Mouse (Mus musculus): Measurements from ENCODE around the gene Glmn. TPM values are rescaled to one million over a fixed set of nuclear protein-coding genes. Genes with fewer than 3 reads are reported as not detected.

Glmn gene
- total and polyA plus RNA-seq, 3 experiments: 11.6 to 29.1 (median 28.2) TPM

GRCm38 (mm10) chr5:107569148-107569547 lies 28.5 kb downstream of the Glmn start:
- Histone ChIP-seq H3K36me3 (replicated peaks in 1 of 2; ENCODE audit: control insufficient read depth in 1 of 2, insufficient read depth in 1 of 2, low read length in 1 of 2) (peaks cover 42 to 69% of the 10 kb centered on the region in 2 experiments), H3K4me3 (replicated peaks in 1 of 3; ENCODE audit: low read depth in 2 of 3, low read length in 2 of 3, poor library complexity in 1 of 3) (no peak overlapping the region), H3K27me3 (replicated peaks) (no peaks in the 10 kb centered on the region), H3K4me2 (ENCODE audit: insufficient read depth, low read depth, poor library complexity, severe bottlenecking) (no peak overlapping the region), H3K9ac (ENCODE audit: insufficient read depth, low read depth) (no peak overlapping the region), H3K4me1 (ENCODE audit: control insufficient read depth in 1 of 2, insufficient read depth in 2 of 2) (peaks cover 0 to 4% of the 10 kb centered on the region in 2 experiments; a peak in 1 of 4 replicates), H3K27ac (ENCODE audit: insufficient read depth, low read depth) (no peak overlapping the region), H3K9me3 (replicated peaks; ENCODE audit: low read length) (peaks cover 14% of the 10 kb centered on the region), H3K79me2 (replicated peaks; ENCODE audit: control insufficient read depth, extremely low read depth, insufficient read depth, poor library complexity, severe bottlenecking) (no peaks in the 10 kb centered on the region)
- TF ChIP-seq ELF1 (IDR thresholded peaks at IDR 0.05; ENCODE audit: low read depth, low read length): no peak
- TF ChIP-seq SIN3A (IDR thresholded peaks at IDR 0.05; ENCODE audit: low read length): no peak
- no peak for TF ChIP-seq E2F4 (IDR thresholded peaks at IDR 0.05; ENCODE audit: insufficient replicate concordance, low read depth, low read length)
- no peak for TF ChIP-seq ZNF384 (IDR thresholded peaks at IDR 0.05; ENCODE audit: low read depth, low read length)
- no peak for TF ChIP-seq JUN (IDR thresholded peaks at IDR 0.05; ENCODE audit: insufficient read depth, low read depth, low read length)
- TF ChIP-seq RCOR1 (conservative IDR thresholded peaks at IDR 0.05; ENCODE audit: low read depth, low read length): no peak
- no peak for TF ChIP-seq UBTF (IDR thresholded peaks at IDR 0.05; ENCODE audit: low read depth, low read length)
- TF ChIP-seq MAFK (IDR thresholded peaks at IDR 0.05; ENCODE audit: insufficient replicate concordance, low read length): no peak
- no peak for TF ChIP-seq BHLHE40 (IDR thresholded peaks at IDR 0.05; ENCODE audit: low read depth, low read length)
- no peak for TF ChIP-seq JUND (conservative IDR thresholded peaks at IDR 0.05; ENCODE audit: low read depth, low read length)
- TF ChIP-seq HCFC1 (IDR thresholded peaks at IDR 0.05; ENCODE audit: low read depth, low read length): no peak
- no peak for TF ChIP-seq IRF4 (IDR thresholded peaks at IDR 0.05; ENCODE audit: low read depth, low read length)
- dilution Hi-C loops (cut with MboI; ENCODE audit: extremely low pct_ligation_motif_present, extremely low pct_unique_long_range_greater_than_20kb, low sequenced_read_pairs) (no loop called here), in situ Hi-C loops (cut with MboI; ENCODE audit: low pct_ligation_motif_present, low pct_unique_long_range_greater_than_20kb, low sequenced_read_pairs) (no loop called here)
- DNase-seq (ENCODE audit: extremely low read depth): no peak

DNA sequence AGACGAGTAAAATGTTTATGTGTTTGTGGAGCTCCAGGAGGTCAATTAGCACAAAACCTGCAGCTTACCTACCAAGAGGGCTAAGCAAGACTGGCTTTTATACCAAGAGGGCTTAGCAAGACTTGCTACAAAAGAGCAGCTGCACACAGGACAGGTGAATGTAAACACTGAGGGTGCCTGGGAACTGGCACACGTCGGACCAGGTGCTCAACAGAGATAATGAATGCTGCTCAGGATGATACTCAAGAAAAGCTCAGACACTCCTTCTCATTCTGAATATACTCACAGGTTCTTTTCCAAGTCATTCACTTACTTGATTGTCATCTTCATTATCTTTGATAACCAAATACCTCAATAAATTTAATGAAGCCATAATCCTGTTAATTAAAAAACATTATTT lies 40.7 kb downstream of the Glmn start:
- dilution Hi-C loops (cut with MboI; ENCODE audit: extremely low pct_ligation_motif_present, extremely low pct_unique_long_range_greater_than_20kb, low sequenced_read_pairs): no loop called here
- peaks cover 34 to 78% of the 10 kb centered on the region in 2 experiments for H3K36me3 ChIP-seq (replicated peaks in 1 of 2; ENCODE audit: control insufficient read depth in 1 of 2, insufficient read depth in 1 of 2, low read length in 1 of 2)
- no peak overlapping the region for H3K27ac ChIP-seq (ENCODE audit: insufficient read depth, low read depth)
- H3K4me1 ChIP-seq (ENCODE audit: control insufficient read depth in 1 of 2, insufficient read depth in 2 of 2): peaks cover 0 to 11% of the 10 kb centered on the region in 2 experiments; a peak in 2 of 4 replicates
- H3K4me2 ChIP-seq (ENCODE audit: insufficient read depth, low read depth, poor library complexity, severe bottlenecking): no peak overlapping the region
- no peak for DNase-seq (ENCODE audit: extremely low read depth)
- H3K9me3 ChIP-seq (replicated peaks; ENCODE audit: low read length): no peaks in the 10 kb centered on the region
- TF ChIP-seq RAD21 (IDR thresholded peaks at IDR 0.05; ENCODE audit: low read depth, low read length): no peak
- no peak for TF ChIP-seq NRF1 (IDR thresholded peaks at IDR 0.05; ENCODE audit: low read depth, low read length)
- no peak for TF ChIP-seq POLR2A (IDR thresholded peaks at IDR 0.05; ENCODE audit: low read depth, low read length)
- TF ChIP-seq E2F4 (IDR thresholded peaks at IDR 0.05; ENCODE audit: insufficient replicate concordance, low read depth, low read length): no peak
- TF ChIP-seq NELFE (IDR thresholded peaks at IDR 0.05; ENCODE audit: low read depth, low read length): no peak
- TF ChIP-seq TCF12 (IDR thresholded peaks at IDR 0.05; ENCODE audit: low read depth, low read length): no peak
- no peak for TF ChIP-seq EP300 (IDR thresholded peaks at IDR 0.05; ENCODE audit: low read length)
- TF ChIP-seq MAFK (IDR thresholded peaks at IDR 0.05; ENCODE audit: insufficient replicate concordance, low read length): no peak
- TF ChIP-seq PAX5 (IDR thresholded peaks at IDR 0.05; ENCODE audit: low read length): no peak
- no peak for TF ChIP-seq JUND (conservative IDR thresholded peaks at IDR 0.05; ENCODE audit: low read depth, low read length)
- no peak for TF ChIP-seq GABPA (IDR thresholded peaks at IDR 0.05; ENCODE audit: insufficient replicate concordance, low read depth, low read length)
- TF ChIP-seq ZKSCAN1 (IDR thresholded peaks at IDR 0.05; ENCODE audit: borderline replicate concordance, low read depth, low read length): no peak
- no peak for TF ChIP-seq MAZ (IDR thresholded peaks at IDR 0.05; ENCODE audit: low read depth, low read length)
- TF ChIP-seq ELF1 (IDR thresholded peaks at IDR 0.05; ENCODE audit: low read depth, low read length): no peak
- no peak for TF ChIP-seq USF1 (IDR thresholded peaks at IDR 0.05; ENCODE audit: low read depth, low read length)
- TF ChIP-seq SMC3 (IDR thresholded peaks at IDR 0.05; ENCODE audit: low read depth, low read length): no peak
- no peak for TF ChIP-seq CHD2 (IDR thresholded peaks at IDR 0.05; ENCODE audit: low read length)
- TF ChIP-seq KAT2A (IDR thresholded peaks at IDR 0.05; ENCODE audit: insufficient replicate concordance, low read length): no peak
- no peaks in the 10 kb centered on the region for H3K79me2 ChIP-seq (replicated peaks; ENCODE audit: control insufficient read depth, extremely low read depth, insufficient read depth, poor library complexity, severe bottlenecking)
- no peak overlapping the region for H3K4me3 ChIP-seq (replicated peaks in 1 of 3; ENCODE audit: low read depth in 2 of 3, low read length in 2 of 3, poor library complexity in 1 of 3)
- H3K9ac ChIP-seq (ENCODE audit: insufficient read depth, low read depth): no peak overlapping the region
- in situ Hi-C loops (cut with MboI; ENCODE audit: low pct_ligation_motif_present, low pct_unique_long_range_greater_than_20kb, low sequenced_read_pairs): no loop called here
- H3K27me3 ChIP-seq (replicated peaks): no peaks in the 10 kb centered on the region

All from CH12.LX (cell line).